Mouse (Mus musculus): ENCODE data around the gene Mia2. TPM values are rescaled to one million over a fixed set of nuclear protein-coding genes. Genes with fewer than 3 reads are reported as not detected.
"Not testable (repeated sequence)": the region's sequence is repeated elsewhere in the genome, so short reads cannot be mapped to it uniquely, and the experiment has no call there.

The Mia2 gene
- 45.0 and 46.1 TPM in 2 replicates for polyA plus RNA-seq (2015; fragmentation: Nextera tagmentation; extraction: Ambion mirVana)

GRCm38 (mm10) chr12:59095104-59096025 lies at the start of gene Mia2:
TSS of gene Mia2 (plus strand) at chr12:59095799.
- peak within 1 kb of the TSS; percentile 59 for H3K27ac ChIP-seq (replicated peaks)
- no peak within 1 kb of the TSS for H3K9ac ChIP-seq
- ATAC-seq (ENCODE audit: insufficient read depth): peak; percentile 62; the same call in 1 of the 2 replicates
- H3K36me3 ChIP-seq (replicated peaks): no peaks in the 10 kb centered on the region
- no peaks in the 10 kb centered on the region for H3K27me3 ChIP-seq
- 72% methylated on average over 19 of the region's 19 CpGs for WGBS (ENCODE audit: insufficient replicate concordance)
- H3K9me3 ChIP-seq (replicated peaks): no peaks in the 10 kb centered on the region
- peak within 1 kb of the TSS; percentile 40 for H3K4me3 ChIP-seq (replicated peaks)
- no peaks in the 10 kb centered on the region for H3K4me1 ChIP-seq (replicated peaks)
- H3K4me2 ChIP-seq: peak within 1 kb of the TSS; percentile 13

- Histone ChIP-seq H3K4me2 (no peak overlapping the region), H3K27me3 (no peaks in the 10 kb centered on the region), H3K4me3 (replicated peaks) (no peak overlapping the region), H3K27ac (replicated peaks) (no peak overlapping the region), H3K4me1 (replicated peaks) (peaks cover 42% of the 10 kb centered on the region), H3K36me3 (replicated peaks) (peaks cover 58% of the 10 kb centered on the region), H3K9me3 (replicated peaks) (no peaks in the 10 kb centered on the region), H3K9ac (no peak overlapping the region)
- WGBS (ENCODE audit: insufficient replicate concordance): 51% methylated on average over 3 of the region's 3 CpGs
- no peak for ATAC-seq (ENCODE audit: insufficient read depth)
These were observed 43.1 kb upstream of the Mia2 start for GRCm38 (mm10) chr12:59052470-59052869.

GRCm38 (mm10) chr12:59053166-59053565 lies 42.4 kb upstream of the Mia2 start:
- Histone ChIP-seq H3K27me3 (no peaks in the 10 kb centered on the region), H3K9ac (no peak overlapping the region), H3K4me2 (peak overlapping the region; percentile 24; the same call in 1 of the 2 replicates), H3K4me1 (replicated peaks) (peaks cover 45% of the 10 kb centered on the region), H3K4me3 (replicated peaks) (no peak overlapping the region), H3K9me3 (replicated peaks) (no peaks in the 10 kb centered on the region), H3K36me3 (replicated peaks) (peaks cover 58% of the 10 kb centered on the region), H3K27ac (replicated peaks) (peak overlapping the region; percentile 53)
- 36% methylated on average over 5 of the region's 5 CpGs for WGBS (ENCODE audit: insufficient replicate concordance)
- ATAC-seq (ENCODE audit: insufficient read depth): peak; percentile 70

GRCm38 (mm10) chr12:59053976-59054375 lies 41.6 kb upstream of the Mia2 start:
- H3K9ac ChIP-seq: 0 out of 2 replicates have a peak overlapping the region, but pooled peaks have one; percentile 25
- no peak overlapping the region for H3K4me2 ChIP-seq
- H3K36me3 ChIP-seq (replicated peaks): peaks cover 60% of the 10 kb centered on the region

GRCm38 (mm10) chr12:59055196-59055850 lies 40.3 kb upstream of the Mia2 start:
- H3K4me2 ChIP-seq: no peak overlapping the region
- H3K4me1 ChIP-seq (replicated peaks): peaks cover 62% of the 10 kb centered on the region
- 63% methylated on average over 4 of the region's 4 CpGs for WGBS (ENCODE audit: insufficient replicate concordance)
- H3K4me3 ChIP-seq (replicated peaks): no peak overlapping the region
- no peak for ATAC-seq (ENCODE audit: insufficient read depth)
- no peak overlapping the region for H3K9ac ChIP-seq
- H3K27ac ChIP-seq (replicated peaks): no peak overlapping the region
- no peaks in the 10 kb centered on the region for H3K9me3 ChIP-seq (replicated peaks)
- no peaks in the 10 kb centered on the region for H3K27me3 ChIP-seq
- peaks cover 55% of the 10 kb centered on the region for H3K36me3 ChIP-seq (replicated peaks)

More at GRCm38 (mm10) chr12:59053976-59054375, 41.6 kb upstream of the Mia2 start:
- no peak for ATAC-seq (ENCODE audit: insufficient read depth)
- H3K9me3 ChIP-seq (replicated peaks): no peaks in the 10 kb centered on the region
- H3K27me3 ChIP-seq: no peaks in the 10 kb centered on the region
- peaks cover 54% of the 10 kb centered on the region for H3K4me1 ChIP-seq (replicated peaks)
- H3K4me3 ChIP-seq (replicated peaks): no peak overlapping the region
- no peak overlapping the region for H3K27ac ChIP-seq (replicated peaks)

- 89% methylated on average over 11 of the region's 11 CpGs for WGBS (ENCODE audit: insufficient replicate concordance)
- Histone ChIP-seq H3K4me2 (no peak overlapping the region), H3K4me1 (replicated peaks) (peaks cover 67% of the 10 kb centered on the region)
These were observed 39.4 kb upstream of the Mia2 start for GRCm38 (mm10) chr12:59056222-59056621.

GRCm38 (mm10) chr12:59058242-59058641 lies 37.4 kb upstream of the Mia2 start:
- not testable (repeated sequence) for H3K27ac ChIP-seq (replicated peaks); H3K27me3 ChIP-seq; H3K9me3 ChIP-seq (replicated peaks); H3K4me3 ChIP-seq (replicated peaks); H3K9ac ChIP-seq; ATAC-seq (ENCODE audit: insufficient read depth); H3K4me2 ChIP-seq
- WGBS (ENCODE audit: insufficient replicate concordance): 66% methylated on average over 5 of the region's 5 CpGs
- peaks cover 67% of the 10 kb centered on the region for H3K4me1 ChIP-seq (replicated peaks)
- peaks cover 44% of the 10 kb centered on the region for H3K36me3 ChIP-seq (replicated peaks)

More at GRCm38 (mm10) chr12:59056222-59056621, 39.4 kb upstream of the Mia2 start:
- H3K9ac ChIP-seq: no peak overlapping the region
- peaks cover 50% of the 10 kb centered on the region for H3K36me3 ChIP-seq (replicated peaks)
- H3K9me3 ChIP-seq (replicated peaks): no peaks in the 10 kb centered on the region
- no peak overlapping the region for H3K27ac ChIP-seq (replicated peaks)
- ATAC-seq (ENCODE audit: insufficient read depth): no peak
- H3K27me3 ChIP-seq: no peaks in the 10 kb centered on the region
- no peak overlapping the region for H3K4me3 ChIP-seq (replicated peaks)

GRCm38 (mm10) chr12:59060322-59060721 lies 35.3 kb upstream of the Mia2 start:
- no peak for ATAC-seq (ENCODE audit: insufficient read depth)
- Histone ChIP-seq H3K36me3 (replicated peaks) (peaks cover 37% of the 10 kb centered on the region), H3K4me1 (replicated peaks) (peaks cover 48% of the 10 kb centered on the region), H3K27me3 (no peaks in the 10 kb centered on the region), H3K9ac (peak overlapping the region; percentile 96), H3K27ac (replicated peaks) (peak overlapping the region; percentile 94), H3K4me3 (replicated peaks) (peak overlapping the region; percentile 96), H3K9me3 (replicated peaks) (no peaks in the 10 kb centered on the region), H3K4me2 (peak overlapping the region; percentile 80)
- WGBS (ENCODE audit: insufficient replicate concordance): 45% methylated on average over 4 of the region's 4 CpGs

GRCm38 (mm10) chr12:59060993-59061595 lies 34.5 kb upstream of the Mia2 start, which contains the start of gene Trappc6b:
TSS of gene Trappc6b (minus strand) at chr12:59061472.
- H3K27me3 ChIP-seq: no peaks in the 10 kb centered on the region
- peak within 1 kb of the TSS; percentile 96 for H3K9ac ChIP-seq
- H3K27ac ChIP-seq (replicated peaks): peak within 1 kb of the TSS; percentile 94
- WGBS (ENCODE audit: insufficient replicate concordance): under 1% methylated on average over 49 of the region's 49 CpGs
- H3K9me3 ChIP-seq (replicated peaks): no peaks in the 10 kb centered on the region
- H3K36me3 ChIP-seq (replicated peaks): peaks cover 31% of the 10 kb centered on the region
- ATAC-seq (ENCODE audit: insufficient read depth): peak; percentile 92
- peak within 1 kb of the TSS; percentile 96 for H3K4me3 ChIP-seq (replicated peaks)
- peaks cover 50% of the 10 kb centered on the region for H3K4me1 ChIP-seq (replicated peaks)
- H3K4me2 ChIP-seq: peak within 1 kb of the TSS; percentile 80

- no peak overlapping the region for H3K27ac ChIP-seq (replicated peaks)
- H3K36me3 ChIP-seq (replicated peaks): peaks cover 18% of the 10 kb centered on the region
- H3K4me1 ChIP-seq (replicated peaks): peaks cover 39% of the 10 kb centered on the region
- no peak overlapping the region for H3K4me3 ChIP-seq (replicated peaks)
- H3K9ac ChIP-seq: no peak overlapping the region
- 86% methylated on average over 8 of the region's 8 CpGs for WGBS (ENCODE audit: insufficient replicate concordance)
- no peak for ATAC-seq (ENCODE audit: insufficient read depth)
- H3K4me2 ChIP-seq: no peak overlapping the region
- no peaks in the 10 kb centered on the region for H3K9me3 ChIP-seq (replicated peaks)
- no peaks in the 10 kb centered on the region for H3K27me3 ChIP-seq
These were observed 30.8 kb upstream of the Mia2 start for GRCm38 (mm10) chr12:59064837-59065236.

GRCm38 (mm10) chr12:59065776-59066175 lies 29.8 kb upstream of the Mia2 start:
- 43% methylated on average over 3 of the region's 3 CpGs for WGBS (ENCODE audit: insufficient replicate concordance)

More at GRCm38 (mm10) chr12:59065776-59066175, 29.8 kb upstream of the Mia2 start:
- H3K4me3 ChIP-seq (replicated peaks): peak overlapping the region; percentile 100
- H3K27ac ChIP-seq (replicated peaks): peak overlapping the region; percentile 78; the same call in 1 of the 2 replicates
- peak overlapping the region; percentile 78 for H3K4me2 ChIP-seq
- peaks cover 30% of the 10 kb centered on the region for H3K4me1 ChIP-seq (replicated peaks)
- H3K9me3 ChIP-seq (replicated peaks): no peaks in the 10 kb centered on the region
- peak overlapping the region; percentile 97 for H3K9ac ChIP-seq
- no peaks in the 10 kb centered on the region for H3K27me3 ChIP-seq
- H3K36me3 ChIP-seq (replicated peaks): peaks cover 28% of the 10 kb centered on the region
- ATAC-seq (ENCODE audit: insufficient read depth): no peak
